Comparison of ENCODE assay signal across 24 mouse cellular contexts in genomic region chr5:73182191-73182590, GRCm38 (mm10).
A peak's percentile ranks its signal among the peaks of the same experiment; 100 is the strongest.
DNase-seq lines count a peak whose midpoint lies in the region; ATAC-seq and TF ChIP-seq lines count a peak whose summit lies in the region.
"Had no signal": no experiment of that assay in that cellular context is flagged by ENCODE, and none has a peak within 500 bp of the region (broad histone marks: within the 10 kb centered on the region; RNA-seq: fewer than 3 reads in every experiment).

No protein-coding gene starts in this region.

- intact Hi-C loops in gastrocnemius, postnatal 14 days (cut with DNase I; ENCODE audit: low total_unique reads): loop anchor here (10.0 kb wide), 1 partner anchor 63 kb away; no protein-coding TSS in a partner anchor

- H3K36me3 ChIP-seq in kidney, embryonic 16.5 days (ENCODE audit: insufficient read depth, low read length): no peaks in the 10 kb centered on the region
- no peaks in the 10 kb centered on the region for H3K36me3 ChIP-seq in C2C12 (ENCODE audit: control insufficient read depth, insufficient read depth)
- no peaks in the 10 kb centered on the region for H3K36me3 ChIP-seq in intestine, embryonic 16.5 days (ENCODE audit: control insufficient read depth, insufficient read depth, low read length)
- H3K36me3 ChIP-seq: midbrain, embryonic 15.5 days; neural tube, embryonic 12.5 days had no signal

- no peaks in the 10 kb centered on the region for H3K9me3 ChIP-seq in kidney, embryonic 16.5 days (ENCODE audit: low read length)
- H3K9me3 ChIP-seq in intestine, embryonic 16.5 days (ENCODE audit: control insufficient read depth, low read length): no peaks in the 10 kb centered on the region
- H3K9me3 ChIP-seq: embryonic facial prominence, embryonic 12.5 days; forebrain, embryonic 15.5 days; liver, embryonic 15.5 days; midbrain, embryonic 10.5 days; midbrain, embryonic 15.5 days; neural tube, embryonic 12.5 days had no signal

- H3K27me3 ChIP-seq in kidney, embryonic 16.5 days (ENCODE audit: insufficient read depth, low read length): no peaks in the 10 kb centered on the region
- H3K27me3 ChIP-seq in C2C12 (ENCODE audit: control insufficient read depth, insufficient read depth, insufficient read length): no peaks in the 10 kb centered on the region
- no peaks in the 10 kb centered on the region for H3K27me3 ChIP-seq in intestine, embryonic 16.5 days (replicated peaks; ENCODE audit: control insufficient read depth, insufficient read depth, low read length)
- H3K27me3 ChIP-seq: embryonic facial prominence, embryonic 12.5 days; forebrain, embryonic 15.5 days; liver, embryonic 15.5 days; midbrain, embryonic 15.5 days; neural tube, embryonic 12.5 days; Patski had no signal

- peak overlapping the region; percentile 35; the same call in 1 of the 2 replicates for H3K27ac ChIP-seq in kidney, embryonic 16.5 days (ENCODE audit: low read length)
- H3K27ac ChIP-seq in intestine, embryonic 16.5 days (ENCODE audit: low read length): no peak overlapping the region
- H3K27ac ChIP-seq: embryonic facial prominence, embryonic 12.5 days; forebrain, embryonic 15.5 days; hindbrain, postnatal 0 days; liver, embryonic 15.5 days; midbrain, embryonic 10.5 days; midbrain, embryonic 15.5 days; neural tube, embryonic 12.5 days had no signal

- peak overlapping the region; percentile 24 for H3ac ChIP-seq in C2C12 (ENCODE audit: control insufficient read depth, insufficient read length, low read depth)

- H3K79me3 ChIP-seq in C2C12 (ENCODE audit: low read depth): peaks cover 10% of the 10 kb centered on the region

- ATAC-seq in kidney, embryonic 16.5 days (ENCODE audit: low FRiP score, low TSS enrichment): no peak
- peak; percentile 89 for ATAC-seq in intestine, embryonic 16.5 days
- ATAC-seq: forebrain, embryonic 15.5 days; hindbrain, postnatal 0 days; midbrain, embryonic 15.5 days; Patski had no signal

- peak; percentile 9 for DNase-seq in gastrocnemius, adult 18-20 months (ENCODE audit: low spot score)
- DNase-seq in gastrocnemius, postnatal 14 days: no peak
- no peak for DNase-seq in kidney, adult 18-20 months
- DNase-seq in natural killer cell, adult 2 months (ENCODE audit: low spot score in 2 of 2): no peak
- DNase-seq in adrenal gland, adult 8-10 months: no peak
- DNase-seq: adrenal gland, postnatal 14 days; cerebellum, adult 18-20 months; cerebellum, postnatal 14 days; gastrocnemius, postnatal 10 days; heart, postnatal 14 days; kidney, adult 2 months; lung, embryonic 14.5 days; lung, postnatal 14 days had no signal

- no peak overlapping the region for H3K4me3 ChIP-seq in kidney, embryonic 16.5 days (ENCODE audit: low read length)
- no peak overlapping the region for H3K4me3 ChIP-seq in C2C12 (ENCODE audit: insufficient read depth, poor library complexity, severe bottlenecking)
- H3K4me3 ChIP-seq in intestine, embryonic 16.5 days (ENCODE audit: low read length): no peak overlapping the region
- H3K4me3 ChIP-seq: embryonic facial prominence, embryonic 12.5 days; forebrain, embryonic 15.5 days; liver, embryonic 15.5 days; midbrain, embryonic 10.5 days; midbrain, embryonic 15.5 days; neural tube, embryonic 12.5 days had no signal

- 33% methylated on average over 9 of the region's 9 CpGs for WGBS in kidney, embryonic 16.5 days
- whole genome bisulfite sequencing in intestine, embryonic 16.5 days: 46% methylated on average over 9 of the region's 9 CpGs

- TF ChIP-seq CTCF in C2C12 (IDR thresholded peaks at IDR 0.05; ENCODE audit: control insufficient read depth, insufficient read depth, insufficient read length): no peak

- H3K9ac ChIP-seq in kidney, embryonic 16.5 days (replicated peaks; ENCODE audit: low read length): no peak overlapping the region
- no peak overlapping the region for H3K9ac ChIP-seq in intestine, embryonic 16.5 days (ENCODE audit: low read depth, low read length)
- H3K9ac ChIP-seq: embryonic facial prominence, embryonic 12.5 days; forebrain, embryonic 15.5 days; liver, embryonic 15.5 days; lung, embryonic 14.5 days; midbrain, embryonic 15.5 days; neural tube, embryonic 12.5 days had no signal

- no peak overlapping the region for H3K4me2 ChIP-seq in kidney, embryonic 16.5 days (replicated peaks; ENCODE audit: low read depth, low read length)
- no peak overlapping the region for H3K4me2 ChIP-seq in intestine, embryonic 16.5 days (ENCODE audit: low read depth, low read length)
- H3K4me2 ChIP-seq: embryonic facial prominence, embryonic 12.5 days; forebrain, embryonic 15.5 days; liver, embryonic 15.5 days; lung, embryonic 14.5 days; midbrain, embryonic 15.5 days; neural tube, embryonic 12.5 days had no signal

- H3K4me1 ChIP-seq in kidney, embryonic 16.5 days (ENCODE audit: insufficient read depth, low read length): peaks cover 6% of the 10 kb centered on the region; the same call in 1 of the 2 replicates
- peaks cover 3% of the 10 kb centered on the region; the same call in 1 of the 2 replicates for H3K4me1 ChIP-seq in intestine, embryonic 16.5 days (ENCODE audit: control insufficient read depth, insufficient read depth, low read length)
- H3K4me1 ChIP-seq: embryonic facial prominence, embryonic 12.5 days; forebrain, embryonic 15.5 days; midbrain, embryonic 10.5 days; midbrain, embryonic 15.5 days had no signal

- peaks cover 49% of the 10 kb centered on the region for H3K79me2 ChIP-seq in C2C12 (ENCODE audit: control insufficient read depth, insufficient read depth)

TF ChIP-seq in C2C12, 6 proteins besides CTCF, POLR2A, EP300 and RAD21:
- TF ChIP-seq FOSL1 (IDR thresholded peaks at IDR 0.05; ENCODE audit: insufficient read depth, low read length, poor library complexity, severe bottlenecking): no peak
- TF ChIP-seq USF1 (IDR thresholded peaks at IDR 0.05; ENCODE audit: low read depth): no peak
- no peak for TF ChIP-seq MAX (IDR thresholded peaks at IDR 0.05)
- TF ChIP-seq MYOG (IDR thresholded peaks at IDR 0.05; ENCODE audit: control insufficient read depth, extremely low read depth, insufficient read length): no peak
- no peak for TF ChIP-seq CEBPB (IDR thresholded peaks at IDR 0.05; ENCODE audit: low read depth)
- TF ChIP-seq MYOD1 (IDR thresholded peaks at IDR 0.05; ENCODE audit: control insufficient read depth, insufficient read length, low read depth): peak; percentile 22
